Mouse (Mus musculus) adrenal gland, adult 8-10 months (tissue): ENCODE measurements around the gene Xkr7. TPM values are rescaled to one million over a fixed set of nuclear protein-coding genes. Genes with fewer than 3 reads are reported as not detected.

Source experiments
- DNase-seq: peaks from one replicate; pipeline ENCODE4 v3.0.0; 2022
- total RNA-seq, 4 experiments: library from RNA; stranded (reverse); gene quantifications; 2 replicates each; pipeline ENCODE4 v1.2.4; 2022

The Xkr7 gene
- 1 to 10 TPM; 1.2 to 2.3 (median 1.7) TPM for total RNA-seq

DNA sequence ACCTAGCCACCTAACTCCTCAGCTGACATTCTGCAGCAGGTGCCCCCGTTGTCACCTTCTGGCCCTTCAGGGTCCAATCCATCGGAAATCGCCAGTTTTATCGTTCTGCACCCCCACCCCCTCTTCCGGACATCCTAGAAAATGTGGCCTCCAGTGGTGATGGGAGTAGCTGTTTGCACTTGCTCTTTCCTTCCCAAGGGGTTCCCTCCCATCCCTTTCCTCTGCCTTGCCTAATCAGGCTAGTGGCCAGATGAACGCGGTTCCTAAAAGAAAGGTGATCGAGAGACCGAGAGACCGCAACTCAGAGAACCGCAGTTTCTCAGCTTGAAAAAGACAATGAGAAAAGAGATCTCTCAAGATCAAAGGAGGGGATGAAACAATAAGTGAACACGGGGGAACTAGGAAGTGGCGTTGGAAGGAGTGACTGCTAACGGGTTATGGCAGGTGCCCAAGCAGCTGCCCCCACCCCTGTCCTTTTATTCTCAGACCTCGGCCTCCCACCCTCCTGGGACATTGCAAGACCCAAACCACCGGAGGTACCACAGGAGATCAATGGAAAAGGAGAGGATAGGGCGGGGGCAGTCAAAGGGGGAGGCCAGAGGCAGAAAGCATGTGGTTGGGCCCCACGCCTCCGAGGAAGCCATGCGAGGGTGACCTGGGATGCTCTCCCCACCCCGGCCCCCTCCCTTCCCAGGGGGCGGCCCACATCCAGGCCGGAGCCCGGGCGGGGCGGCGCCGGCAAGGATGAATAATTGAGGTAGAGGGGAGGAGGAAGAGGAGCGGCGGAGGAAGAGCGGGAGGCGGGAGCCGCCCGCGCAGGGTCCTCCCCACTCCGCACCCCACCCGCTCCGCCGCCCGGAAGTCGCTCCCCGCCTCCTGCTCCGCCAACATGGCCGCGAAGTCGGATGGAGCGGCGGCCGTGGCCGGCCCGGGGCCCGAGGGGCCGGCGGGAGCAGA is at the start of gene Xkr7:
TSS of gene Xkr7 (plus strand) at position 727 of the 957 bp plus-strand sequence.
- no peak for DNase-seq

DNA sequence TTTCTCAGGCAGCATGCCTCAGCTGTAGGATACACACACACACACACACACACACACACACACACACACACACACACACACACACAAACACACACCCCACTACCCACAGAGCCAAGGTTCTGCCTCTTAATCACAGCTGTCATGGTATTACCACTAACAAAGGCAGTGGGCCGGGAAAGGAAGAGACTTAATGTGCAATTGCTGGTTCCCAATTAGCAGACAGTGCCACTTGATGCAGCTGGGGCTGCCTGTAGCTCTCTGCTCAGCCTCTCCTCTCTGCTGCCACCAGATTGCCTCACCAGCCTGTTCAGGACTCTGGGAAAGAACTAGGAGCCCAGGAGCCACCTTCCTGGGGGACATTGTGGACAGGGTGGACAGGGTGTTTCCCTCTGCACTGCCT is 46.1 kb upstream of the Xkr7 start:
- no peak for DNase-seq

DNA sequence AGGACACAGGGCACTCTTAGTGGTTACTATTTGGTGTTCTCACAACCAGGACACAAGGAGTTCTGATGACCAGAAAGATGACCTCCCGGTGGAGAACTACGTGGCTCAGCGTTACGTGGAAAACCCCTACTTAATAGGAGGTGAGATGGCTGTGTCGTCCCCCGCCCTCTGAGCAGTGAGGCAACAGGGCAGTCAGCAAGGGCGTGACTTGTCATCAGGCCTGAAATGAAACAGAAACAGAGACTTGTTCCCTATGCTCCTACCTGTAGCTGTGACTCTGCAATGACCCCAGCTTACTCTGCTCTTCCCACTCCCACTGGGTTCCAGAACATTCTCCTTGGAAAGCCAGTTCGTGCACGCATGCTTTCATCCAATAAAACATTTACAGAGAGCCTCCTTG is 40.1 kb upstream of the Xkr7 start:
- no peak for DNase-seq

DNA sequence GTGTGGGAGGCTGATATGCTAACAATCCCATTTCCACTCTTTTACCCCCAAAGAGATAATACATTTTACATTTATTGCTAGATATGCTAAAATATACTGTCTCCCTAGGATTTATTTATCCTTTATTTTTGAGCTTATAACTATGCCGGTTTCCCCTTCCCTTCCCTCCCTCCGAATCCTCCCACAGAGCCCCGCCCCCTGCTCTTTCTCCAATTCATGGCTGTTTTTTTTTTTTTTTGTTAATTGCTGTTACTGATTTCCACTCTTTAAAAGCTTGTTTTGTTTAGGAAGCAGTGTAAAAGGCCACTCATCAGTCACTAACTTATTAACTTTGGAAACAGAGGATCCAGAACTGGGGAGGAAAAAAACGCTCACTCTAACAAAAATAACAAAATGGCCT is 34.6 kb upstream of the Xkr7 start:
- DNase-seq, result no peak

DNA sequence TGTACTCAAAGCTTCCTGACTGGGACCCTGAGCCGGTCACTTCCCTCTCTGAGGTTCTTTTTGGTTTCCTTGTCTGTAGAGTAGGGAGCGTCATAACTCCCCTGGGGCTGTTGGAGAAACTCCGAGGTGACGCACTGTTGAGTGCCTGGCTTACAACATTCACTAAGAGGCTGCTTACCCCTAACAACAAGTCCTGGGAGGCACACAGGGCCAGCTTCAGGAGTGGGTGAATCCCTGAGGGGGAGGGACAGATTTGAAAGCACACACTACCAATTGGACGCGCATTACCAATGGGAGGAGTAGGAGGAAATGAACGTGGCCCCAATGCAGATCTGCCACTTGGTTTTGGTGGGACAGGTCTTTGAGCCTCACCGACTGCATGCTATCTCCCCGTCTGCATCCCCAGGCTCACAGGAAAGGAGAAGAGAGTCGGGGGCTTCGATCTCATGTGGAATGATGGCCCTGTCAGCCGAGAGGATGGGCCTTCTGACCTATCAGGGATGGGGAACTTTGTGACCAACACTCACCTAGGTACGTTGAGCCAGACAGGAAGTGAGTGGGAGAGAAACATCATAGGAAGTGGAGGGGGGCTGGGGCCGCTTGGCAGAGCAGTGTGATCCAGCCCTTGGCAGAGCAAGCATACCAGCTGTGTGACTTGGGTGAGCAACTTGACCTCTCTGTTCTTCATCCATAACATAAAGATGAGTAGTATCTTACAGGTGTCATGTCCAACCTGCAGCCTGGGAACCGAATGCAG is 29.0 kb upstream of the Xkr7 start:
- no peak for DNase-seq

DNA sequence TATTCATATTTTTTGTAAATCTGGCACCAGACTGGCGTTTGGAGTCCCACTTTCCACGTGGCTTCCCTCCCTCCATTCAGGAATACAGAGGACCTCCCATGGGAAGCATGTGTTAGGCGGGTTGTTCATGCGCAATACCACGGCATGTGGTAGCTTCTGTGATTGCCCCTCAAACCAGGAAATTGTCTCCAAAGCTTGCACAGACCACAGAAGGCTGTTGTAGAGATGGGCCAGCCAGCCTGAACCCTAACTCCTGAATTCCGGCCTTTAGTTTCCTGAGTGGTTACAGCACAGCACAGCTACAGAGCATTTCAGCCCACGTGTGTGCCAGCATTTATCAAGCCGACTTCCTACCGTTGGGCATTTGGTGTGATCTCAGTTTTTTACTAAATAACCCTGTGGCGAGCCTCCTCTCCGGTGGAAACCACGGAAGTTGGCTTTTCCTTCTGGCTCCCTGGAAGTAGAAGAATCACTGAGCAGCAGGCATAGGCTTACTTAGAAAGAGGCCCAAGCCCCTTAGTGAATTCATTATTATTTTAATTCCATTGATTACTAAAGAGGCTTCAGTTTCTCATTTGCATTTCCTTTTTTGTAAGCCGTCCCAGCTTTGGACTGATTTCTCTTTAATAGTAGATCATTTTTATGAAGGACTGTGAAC is 27.8 kb upstream of the Xkr7 start:
- DNase-seq, result no peak

DNA sequence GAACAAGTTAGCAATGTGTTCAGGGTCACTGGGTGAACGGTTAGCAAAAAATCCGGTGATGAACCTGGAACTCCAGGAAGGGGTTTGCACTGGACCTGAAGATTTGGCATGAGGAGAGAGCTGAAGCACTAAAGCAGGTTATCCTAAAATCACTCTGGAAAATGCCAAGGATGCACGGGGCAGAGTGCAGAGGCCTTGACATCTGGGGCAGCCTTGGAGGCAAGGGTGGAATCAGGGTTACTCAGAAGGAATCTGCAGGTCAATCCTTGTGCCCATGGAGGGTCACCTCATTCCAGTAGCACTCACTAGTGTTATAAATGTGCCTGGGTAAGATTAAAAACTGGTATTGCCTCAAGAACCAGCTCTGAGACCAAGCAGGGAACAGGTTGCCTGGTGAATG is 25.7 kb upstream of the Xkr7 start:
- peak; percentile 28 for DNase-seq

DNA sequence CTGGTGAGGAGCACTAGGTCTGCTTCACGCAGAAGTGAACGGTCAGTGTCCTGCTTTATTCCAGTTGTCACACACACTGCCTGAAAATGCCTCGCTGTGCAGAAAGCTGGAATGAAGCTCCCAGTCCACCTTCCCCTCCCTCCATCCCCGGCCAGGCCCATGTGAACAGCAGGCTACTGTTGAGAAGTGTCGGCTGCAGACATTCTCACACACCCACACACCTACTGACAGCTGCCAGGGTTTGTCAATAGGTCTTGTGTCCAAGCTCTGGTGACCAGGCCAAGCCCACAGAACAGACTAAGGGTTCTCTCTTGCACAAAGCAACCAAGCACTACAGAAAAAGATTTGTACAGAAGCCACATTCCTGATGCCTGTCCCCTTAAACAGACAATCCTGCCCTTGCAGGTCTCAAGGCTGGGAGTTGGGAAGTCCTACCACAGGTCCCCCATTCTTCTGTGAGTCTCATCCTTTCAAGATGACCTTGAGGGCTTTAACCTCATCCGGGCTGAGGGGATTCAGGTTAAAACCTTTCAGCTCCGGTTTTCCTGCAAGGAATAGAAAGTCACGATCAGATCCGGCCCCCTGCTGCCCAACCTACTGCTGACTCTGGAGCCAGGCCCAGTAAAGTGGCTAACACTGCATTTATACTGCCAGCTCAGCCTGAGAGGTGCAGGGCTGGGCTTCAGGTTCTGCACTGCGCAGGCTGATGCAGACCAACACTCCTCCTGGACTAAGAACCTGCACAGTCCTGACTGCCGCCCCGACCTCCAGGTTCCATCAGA is 22.3 kb upstream of the Xkr7 start:
- DNase-seq, result no peak

DNA sequence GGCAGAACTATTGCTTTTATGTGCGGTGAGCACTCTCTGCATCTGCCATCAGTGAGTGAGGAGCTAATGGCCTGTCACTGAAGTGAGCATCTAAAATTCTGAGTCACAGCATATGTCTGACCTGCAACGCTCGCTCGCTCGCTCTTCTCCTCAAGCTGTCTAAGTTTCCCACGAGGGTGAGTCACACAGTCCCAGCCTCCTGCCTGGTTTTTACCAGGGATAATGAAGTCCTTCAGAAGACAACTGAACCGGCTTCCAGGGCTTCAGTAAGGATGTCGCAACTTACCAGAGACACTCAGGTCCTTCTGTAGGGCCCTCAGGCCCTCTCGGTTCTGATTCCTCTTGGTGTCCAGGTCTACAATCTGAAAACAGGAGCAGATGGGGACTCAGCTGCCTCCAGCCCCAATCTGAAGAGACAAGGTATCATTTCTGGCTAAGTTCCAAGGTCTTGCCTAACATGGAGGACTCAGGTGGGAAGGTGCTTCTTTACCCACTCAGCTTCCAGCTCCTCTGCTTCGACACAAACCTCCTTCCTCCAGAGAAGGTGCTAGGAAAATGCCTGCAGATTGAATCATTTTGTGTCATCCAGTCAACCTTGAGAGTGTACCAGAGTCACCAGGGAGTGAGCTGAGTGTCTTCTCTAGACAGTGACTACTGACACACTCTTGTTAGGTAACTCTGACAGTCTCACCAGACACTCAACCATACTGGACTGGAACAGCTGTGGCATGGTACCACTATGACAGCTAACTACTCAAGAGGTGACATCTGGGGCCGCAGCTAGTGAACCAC is 17.7 kb upstream of the Xkr7 start:
- DNase-seq, result peak; percentile 54

DNA sequence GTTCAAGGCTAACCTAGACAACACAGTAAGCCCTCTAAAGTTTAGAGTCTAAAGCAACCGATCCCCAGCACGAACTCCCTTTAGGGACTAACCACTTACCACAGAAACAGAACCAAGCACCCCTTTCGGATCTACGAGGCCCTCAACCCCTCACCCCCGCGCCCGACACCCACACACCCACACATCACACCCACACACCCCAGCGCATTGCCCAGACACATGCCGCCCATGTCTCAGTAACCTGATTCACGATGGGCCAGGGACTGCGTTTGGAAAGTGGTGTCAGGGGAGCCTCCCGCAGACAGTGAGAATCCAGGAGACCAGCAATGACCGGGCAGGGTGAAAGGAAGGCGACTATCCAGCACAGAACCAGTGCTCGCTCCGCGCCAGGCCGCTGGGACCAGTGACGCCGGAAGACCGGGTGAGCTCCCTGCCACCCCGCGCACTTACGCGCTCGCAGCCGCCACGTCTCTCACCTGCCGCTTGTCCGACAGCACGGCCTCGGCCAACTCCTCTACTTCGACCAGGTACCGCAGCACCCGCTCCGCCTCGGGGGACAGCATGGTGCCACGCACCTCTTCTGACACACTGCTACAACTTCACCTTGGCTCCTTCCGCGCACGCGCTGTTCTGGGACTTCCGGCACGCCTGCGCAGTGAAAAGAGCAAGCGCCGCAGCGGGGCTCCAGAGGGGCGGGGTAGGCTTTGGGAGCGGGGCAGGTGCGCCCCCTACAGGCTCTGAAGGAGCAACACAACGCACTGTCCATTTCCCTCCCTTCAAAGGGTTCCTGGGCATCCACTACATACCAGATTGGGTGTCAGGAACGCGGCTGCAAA is 16.7 kb upstream of the Xkr7 start, which contains the start of gene Pdrg1:
TSS of gene Pdrg1 (minus strand) at position 670 of the 836 bp plus-strand sequence.
- peak; percentile 92 for DNase-seq

DNA sequence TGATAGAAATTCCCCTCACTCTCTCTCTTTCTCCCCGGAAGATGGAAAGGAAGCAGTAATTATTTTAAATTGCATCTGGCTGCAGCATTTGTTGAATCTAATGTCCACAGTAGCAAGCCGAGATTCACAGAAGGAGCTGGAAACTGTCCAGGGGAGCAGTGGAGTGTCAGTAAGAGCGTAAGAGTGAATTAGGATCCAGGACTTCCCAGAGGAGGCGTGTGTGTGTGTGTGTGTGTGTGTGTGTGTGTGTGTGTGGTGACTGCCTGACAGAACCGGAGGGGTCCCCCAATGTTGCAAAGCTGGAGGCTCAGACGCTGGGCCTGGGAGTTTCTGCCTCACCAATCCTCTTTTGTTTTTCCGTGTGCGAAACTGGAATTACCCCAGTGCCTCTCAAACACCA is 15.8 kb upstream of the Xkr7 start:
- DNase-seq, result no peak

DNA sequence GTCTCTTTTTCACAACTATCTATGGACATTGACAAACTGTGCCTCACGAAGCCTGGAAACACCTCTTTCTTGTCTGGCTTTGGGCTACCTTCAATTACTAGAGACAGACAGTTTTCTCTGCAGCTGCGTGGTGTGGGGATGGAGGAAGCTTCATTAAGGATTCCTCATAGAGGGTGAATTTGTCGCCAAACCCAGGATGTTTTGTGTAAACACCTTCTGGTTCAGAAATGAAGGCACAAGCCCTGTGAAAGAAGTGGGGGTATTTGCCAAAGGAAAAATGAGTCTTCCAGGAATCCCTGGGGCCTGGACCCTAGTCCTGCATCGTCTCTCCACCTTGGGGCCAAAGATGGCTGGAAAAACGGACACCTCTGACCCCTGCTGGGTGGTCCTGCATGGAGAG is 14.9 kb upstream of the Xkr7 start:
- DNase-seq, result no peak

DNA sequence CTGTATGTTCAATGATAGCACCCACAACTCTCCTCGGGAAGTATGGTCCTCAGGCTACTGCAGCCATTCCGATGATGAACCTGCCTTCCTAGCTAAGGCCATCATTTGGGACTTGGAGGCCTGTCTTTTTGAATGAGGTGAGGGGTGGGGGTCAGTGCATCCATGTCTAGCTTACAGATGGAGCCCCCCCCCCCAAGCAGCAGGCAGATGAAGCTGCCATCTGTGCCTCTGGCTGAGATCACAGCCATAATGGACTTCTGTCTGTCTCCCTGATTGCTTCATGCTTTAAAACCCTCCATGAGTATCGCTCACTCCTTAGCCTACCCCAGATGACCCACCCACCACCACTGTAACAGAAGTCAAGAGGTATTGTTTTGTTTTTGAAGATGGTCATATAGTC is 12.3 kb upstream of the Xkr7 start:
- DNase-seq, result no peak

DNA sequence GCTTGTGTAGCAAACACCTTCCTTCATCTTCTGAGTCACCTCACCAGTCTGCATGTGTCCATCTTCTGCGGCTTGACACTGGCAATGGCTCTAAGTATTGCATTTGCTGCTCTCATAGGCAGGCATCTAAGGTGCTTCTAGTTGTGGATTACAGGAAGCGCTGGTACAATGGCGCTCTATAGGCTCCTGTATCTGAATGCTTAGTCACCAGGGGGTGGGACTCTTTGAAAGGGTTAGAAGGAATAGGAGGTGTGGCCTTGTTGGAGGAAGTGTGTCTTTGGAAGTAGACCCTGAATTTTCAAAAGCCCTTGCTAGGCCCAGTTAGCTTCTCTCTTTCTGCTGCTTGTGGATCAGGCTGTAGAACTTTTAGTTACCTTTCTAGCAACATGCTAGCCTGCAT is 10.5 kb upstream of the Xkr7 start:
- DNase-seq, result no peak

DNA sequence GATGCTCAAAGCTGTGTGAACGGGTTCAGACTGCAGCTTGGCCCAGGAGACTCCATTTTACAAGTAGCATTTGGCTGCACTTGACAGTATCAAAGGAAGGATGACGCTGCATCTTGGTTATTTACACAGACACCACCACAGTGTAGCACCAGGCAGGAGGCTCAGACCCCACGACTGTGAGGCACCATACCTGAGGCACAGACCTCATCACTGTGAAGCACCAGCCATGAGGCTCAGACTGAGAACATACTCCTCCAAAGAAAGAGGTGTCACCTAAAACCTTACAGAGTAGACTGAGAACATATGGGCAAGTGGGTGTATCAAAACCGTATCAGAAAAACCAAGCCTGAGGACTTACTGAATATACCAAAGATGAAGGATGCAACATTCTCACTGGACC is 8.8 kb upstream of the Xkr7 start:
- DNase-seq, result no peak

DNA sequence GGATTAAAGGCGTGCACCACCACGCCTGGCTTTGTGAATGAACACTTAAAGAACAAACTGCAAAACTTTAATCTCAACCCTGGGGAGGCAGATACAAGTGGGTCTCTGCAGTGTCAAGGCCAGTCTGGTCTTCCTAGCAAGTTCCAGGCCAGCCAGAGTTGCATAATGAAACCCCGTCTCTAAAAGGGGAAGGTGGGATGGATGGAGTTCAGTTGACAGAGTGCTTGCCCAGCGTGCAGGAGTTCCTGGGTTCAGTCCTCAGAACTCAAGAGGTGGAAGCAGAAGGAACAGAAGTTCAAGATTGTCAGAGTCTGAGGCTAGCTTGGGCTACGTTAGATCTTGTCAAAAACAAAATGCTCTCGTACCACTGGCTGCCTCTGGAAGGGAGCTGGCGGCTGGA is 5.6 kb upstream of the Xkr7 start:
- no peak for DNase-seq

DNA sequence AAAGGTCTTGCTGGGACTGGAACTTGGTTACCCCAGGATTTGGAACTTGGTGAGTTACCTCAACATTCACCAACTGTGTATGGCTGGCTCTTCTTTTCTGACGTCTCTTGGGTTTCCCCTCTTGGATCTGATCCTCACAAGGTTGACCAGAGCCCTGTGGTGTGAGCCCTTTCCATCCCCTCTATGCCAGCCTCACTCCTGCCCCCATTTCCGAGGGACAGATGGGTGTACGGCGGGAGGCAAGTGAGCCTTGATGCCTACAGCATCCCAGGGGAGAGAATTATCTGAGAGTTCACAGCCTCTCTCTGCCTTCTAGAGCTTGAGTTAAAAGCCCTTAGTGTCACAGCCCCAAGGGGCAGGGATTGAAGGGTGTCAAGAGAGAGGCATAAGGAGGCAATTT is 4.2 kb upstream of the Xkr7 start:
- DNase-seq, result no peak

DNA sequence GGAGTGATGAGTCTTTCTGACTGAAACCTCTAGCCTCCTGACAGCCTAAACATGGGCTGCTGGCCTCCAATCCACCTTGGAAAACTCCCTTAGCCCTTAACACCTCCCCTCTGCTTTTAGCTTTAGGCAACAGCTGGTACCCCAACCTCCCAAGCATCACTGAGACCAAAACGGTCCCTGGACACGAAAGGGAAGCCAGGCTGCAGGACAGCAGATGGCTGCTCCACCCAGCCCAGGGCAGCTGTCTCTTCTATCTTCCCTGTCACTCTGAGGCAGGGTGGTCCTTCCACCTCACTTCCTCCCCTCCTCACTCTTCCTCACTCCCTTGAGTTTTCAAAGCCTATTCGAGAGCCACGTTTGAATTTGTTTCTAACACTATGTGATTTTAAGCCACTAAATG is 1.2 kb upstream of the Xkr7 start:
- DNase-seq, result no peak

DNA sequence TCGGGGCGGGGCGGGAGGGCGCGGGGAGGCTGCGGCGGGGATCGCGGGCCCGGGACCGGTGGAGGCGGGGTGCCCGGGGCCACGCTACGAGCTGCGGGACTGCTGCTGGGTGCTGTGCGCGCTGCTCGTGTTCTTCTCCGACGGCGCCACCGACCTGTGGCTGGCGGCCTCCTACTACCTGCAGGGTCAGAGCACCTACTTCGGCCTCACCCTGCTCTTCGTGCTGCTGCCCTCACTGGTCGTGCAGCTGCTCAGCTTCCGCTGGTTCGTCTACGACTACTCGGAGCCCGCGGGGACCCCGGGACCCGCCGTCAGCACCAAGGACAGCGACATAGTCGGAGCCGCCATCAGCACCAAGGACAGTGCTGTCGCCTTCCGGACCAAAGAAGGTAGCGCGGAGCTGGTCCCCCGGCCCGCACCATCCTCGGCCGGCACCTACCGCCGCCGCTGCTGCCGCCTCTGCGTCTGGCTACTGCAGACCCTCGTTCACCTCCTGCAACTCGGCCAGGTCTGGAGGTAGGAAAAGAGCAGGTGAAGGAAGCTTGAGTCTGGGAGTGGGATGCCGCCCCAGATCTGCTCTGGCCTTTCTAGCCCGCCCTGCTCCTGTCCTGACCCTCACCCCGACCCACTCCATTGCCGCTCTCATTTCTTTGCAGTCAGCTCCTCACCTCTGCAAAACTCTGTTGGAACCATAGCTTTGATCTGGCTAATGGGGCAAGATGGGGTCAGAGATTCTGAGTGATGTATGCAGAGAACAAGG is 611 bp downstream of the Xkr7 start:
- peak; percentile 29 for DNase-seq

DNA sequence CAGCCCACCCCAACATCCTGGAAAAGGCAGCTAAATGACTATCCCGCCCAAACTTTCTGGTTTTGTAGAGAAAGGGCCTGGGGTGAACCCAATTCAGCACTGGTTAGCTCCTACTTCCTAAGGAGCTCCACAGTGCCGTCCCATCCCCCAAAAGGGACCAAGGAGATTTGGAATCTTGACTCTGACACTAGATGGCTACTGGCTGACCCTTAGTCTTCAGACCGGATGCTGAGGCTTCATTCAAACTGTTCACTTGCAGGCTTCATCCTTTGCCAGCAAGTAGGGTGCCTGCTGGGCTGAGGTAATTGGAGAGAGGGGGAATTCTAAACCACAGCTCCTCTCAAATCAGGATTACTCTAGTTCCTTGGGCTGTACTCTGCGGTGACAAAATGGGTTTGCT is 1.3 kb downstream of the Xkr7 start:
- no peak for DNase-seq
